Mouse (Mus musculus) left cerebral cortex, postnatal 10 days (tissue): ENCODE measurements around the gene Atg9a. TPM values are rescaled to one million over a fixed set of nuclear protein-coding genes. Genes with fewer than 3 reads are reported as not detected.

Experiments
- DNase-seq, 2 experiments: peaks; one replicate each; pipeline ENCODE4 v3.0.0; 2021 to 2022; ENCODE audit warnings: low spot score in 2 of 2, mixed read lengths in 1 of 2; ENCODE audit errors: extremely low spot score in 1 of 2
- intact Hi-C: fragments of 180-260 bp; cut with DNase I; formaldehyde crosslinking; loops from one replicate; pipeline ENCODE4 v1.15.1; 2025
- total RNA-seq, 2 experiments: library from RNA; stranded (reverse); gene quantifications; 2 replicates each; pipeline ENCODE4 v1.2.3; 2021

Atg9a gene
- total RNA-seq, 2 experiments from 2014 or later, result 111 to 119 TPM

DNA sequence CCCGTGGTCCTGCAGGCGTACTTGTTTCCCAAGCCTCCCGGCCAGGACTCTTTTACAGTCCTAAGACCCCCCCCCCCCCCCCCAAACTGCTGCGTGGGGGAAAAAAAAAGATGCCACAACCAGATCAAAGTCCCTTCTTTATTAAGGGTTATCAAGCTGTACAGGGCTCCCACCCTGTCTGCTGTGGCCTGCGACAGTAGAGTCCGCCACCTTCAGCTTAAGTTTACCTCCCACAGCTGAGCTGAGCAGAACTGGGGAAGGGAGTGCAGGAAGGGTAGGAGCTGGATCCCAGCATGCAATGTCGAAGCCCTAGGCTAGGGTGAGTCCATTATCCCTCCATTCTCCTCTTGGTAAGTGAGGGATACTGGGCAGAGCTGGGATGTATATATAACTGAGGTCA is 11.3 kb downstream of the Atg9a start:
- intact Hi-C loops, result no loop called here
- DNase-seq, result no peak

DNA sequence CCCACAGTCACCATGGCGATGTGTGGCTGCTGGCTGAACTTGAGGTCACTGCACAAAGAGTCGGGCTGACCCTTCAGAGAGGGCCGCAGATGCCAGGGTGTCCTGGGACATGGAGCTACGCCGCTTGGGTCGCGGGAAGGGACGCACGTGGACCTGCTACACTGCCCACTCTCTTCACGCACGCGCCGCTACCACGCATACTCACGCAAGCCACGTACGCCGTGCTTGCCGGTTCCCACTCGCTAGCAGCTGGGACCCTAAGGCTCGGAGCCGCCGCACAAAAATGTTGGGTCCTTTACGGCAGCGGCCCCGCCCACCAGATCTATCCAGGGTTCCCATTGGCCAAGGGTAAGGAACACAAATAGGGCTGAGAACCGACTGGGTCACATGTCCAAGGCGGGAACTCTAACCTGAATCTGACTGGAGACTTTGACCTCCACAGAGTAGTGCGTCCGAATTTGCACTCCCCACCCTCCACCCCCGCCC is 11.8 kb downstream of the Atg9a start, which contains the start of gene Abcb6:
Abcb6 (minus strand) TSS at position 288 of the 486 bp plus-strand sequence.
- intact Hi-C loops, result no loop called here
- peak; percentile 95 for DNase-seq

DNA sequence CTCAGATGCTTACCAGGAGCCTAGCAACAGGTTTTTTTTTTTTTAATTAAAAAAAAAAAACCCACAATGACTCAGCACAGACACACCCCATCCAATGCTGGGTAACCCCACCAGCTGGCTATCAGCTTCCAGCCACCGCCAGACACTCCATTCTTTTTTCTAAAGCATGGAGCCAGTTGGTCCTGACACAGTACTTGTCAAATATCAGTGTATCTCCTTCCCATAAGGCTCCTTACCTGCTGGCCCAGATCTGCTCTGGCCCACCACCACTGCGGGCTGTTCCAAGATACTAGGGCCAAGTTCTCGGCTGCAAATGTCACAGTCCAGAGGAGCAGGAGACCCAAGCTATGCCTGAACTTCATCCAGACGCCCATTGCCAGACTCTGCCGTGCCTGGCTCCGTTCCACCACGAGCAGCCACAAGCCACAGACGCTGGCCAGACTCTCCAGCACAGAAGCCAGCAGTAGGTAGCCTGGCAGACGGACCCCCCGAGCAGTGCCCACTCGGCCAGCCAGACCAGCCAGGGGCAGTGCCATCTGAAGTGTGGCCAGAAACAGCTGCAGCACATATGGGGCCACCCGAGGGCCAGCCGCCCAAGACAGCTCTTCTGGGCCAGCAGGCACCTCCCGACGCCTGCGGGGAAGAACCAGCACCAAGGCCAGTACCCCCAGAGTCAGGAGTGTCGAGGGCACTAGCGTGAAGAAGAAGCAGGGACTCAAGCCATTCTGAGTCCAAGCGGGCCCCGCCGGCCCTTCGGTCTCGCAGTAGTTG is 12.5 kb downstream of the Atg9a start:
- DNase-seq, result peak; percentile 54 to 65
- intact Hi-C loops, result no loop called here

DNA sequence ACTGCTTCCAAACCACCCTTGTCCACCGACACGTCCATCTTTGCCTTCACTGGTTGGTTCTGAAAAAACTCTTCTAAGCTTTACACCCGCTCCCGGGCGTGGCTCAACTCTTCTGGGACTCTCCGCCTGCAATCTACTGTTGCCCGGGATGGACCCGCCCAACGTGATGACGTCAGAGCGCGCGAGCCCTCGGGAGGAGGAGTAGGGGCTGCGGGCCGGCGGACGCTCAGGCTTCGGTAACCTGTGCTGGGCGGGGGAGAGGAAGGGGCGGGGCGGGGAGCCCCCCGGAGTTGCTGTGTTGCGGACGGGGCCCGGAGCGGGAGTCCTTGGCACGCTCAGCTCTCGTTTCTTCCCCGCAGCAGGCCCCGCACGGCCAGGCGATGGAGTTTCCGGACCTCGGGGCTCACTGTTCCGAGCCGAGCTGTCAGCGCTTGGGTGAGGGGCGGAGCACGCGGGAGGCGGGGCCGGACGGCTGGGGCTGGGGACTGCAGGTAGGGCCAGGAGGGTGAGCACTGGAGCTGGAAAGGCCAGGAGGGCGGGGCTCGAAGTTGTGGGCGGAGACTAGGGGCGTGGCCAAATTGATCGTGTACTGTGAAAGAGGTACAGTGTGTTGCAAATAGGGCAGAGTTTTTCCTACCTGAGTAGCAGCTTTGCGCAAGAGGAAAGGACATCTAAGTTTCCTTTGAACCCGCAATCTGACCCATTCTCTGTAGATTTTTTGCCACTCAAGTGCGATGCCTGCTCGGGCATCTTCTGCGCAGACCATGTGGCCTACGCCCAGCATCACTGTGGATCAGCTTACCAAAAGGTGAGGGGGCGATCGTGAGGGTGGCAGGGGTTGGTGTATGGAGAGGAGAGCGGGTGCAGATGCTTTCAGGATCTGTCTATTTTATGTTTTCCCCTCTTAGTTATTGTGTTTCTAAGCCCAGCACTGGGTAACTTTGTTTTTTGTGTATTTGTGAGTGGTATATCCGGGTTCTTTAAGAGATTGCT is 23.2 kb downstream of the Atg9a start, which contains the start of gene Zfand2b:
Zfand2b (plus strand) TSS at position 175 of the 993 bp plus-strand sequence.
- intact Hi-C loops, result no loop called here
- DNase-seq, result peak; percentile 93 to 98

DNA sequence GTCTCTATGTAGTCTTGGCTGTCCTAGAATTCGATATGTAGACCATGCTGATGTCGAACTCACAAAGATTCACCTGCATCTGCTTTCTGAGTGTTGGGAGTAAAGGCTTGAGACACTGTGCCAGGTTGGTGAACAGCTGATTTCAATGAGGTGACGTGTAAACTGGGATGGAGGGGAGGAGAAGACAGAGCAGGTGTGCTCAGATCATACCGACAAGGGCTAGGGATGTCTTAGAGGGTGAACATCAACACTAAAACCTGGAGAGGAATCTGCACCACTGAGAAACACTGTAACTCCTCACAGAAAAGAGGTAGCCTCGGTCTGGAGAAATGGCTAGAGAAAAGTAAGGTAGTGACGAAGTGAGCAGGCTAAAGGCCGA is 23.9 kb downstream of the Atg9a start:
- intact Hi-C loops, result no loop called here
- no peak for DNase-seq

DNA sequence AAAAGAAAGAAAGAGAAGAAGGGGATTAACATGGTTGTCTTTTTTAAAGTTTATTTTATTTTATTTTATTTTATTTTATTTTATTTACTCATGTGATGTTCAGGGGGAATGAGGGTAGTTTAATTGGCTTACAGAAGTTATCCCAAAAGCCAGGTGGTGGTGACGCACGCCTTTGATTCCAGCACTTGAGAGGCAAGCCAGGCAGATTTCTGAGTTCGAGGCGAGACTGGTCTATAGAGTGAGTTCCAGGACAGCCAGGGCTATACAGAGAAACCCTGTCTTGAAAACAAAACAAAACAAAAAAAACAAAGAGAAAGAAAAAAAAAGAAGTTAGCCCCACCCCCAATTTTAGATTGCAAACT is 31.8 kb downstream of the Atg9a start:
- intact Hi-C loops, result no loop called here

DNA sequence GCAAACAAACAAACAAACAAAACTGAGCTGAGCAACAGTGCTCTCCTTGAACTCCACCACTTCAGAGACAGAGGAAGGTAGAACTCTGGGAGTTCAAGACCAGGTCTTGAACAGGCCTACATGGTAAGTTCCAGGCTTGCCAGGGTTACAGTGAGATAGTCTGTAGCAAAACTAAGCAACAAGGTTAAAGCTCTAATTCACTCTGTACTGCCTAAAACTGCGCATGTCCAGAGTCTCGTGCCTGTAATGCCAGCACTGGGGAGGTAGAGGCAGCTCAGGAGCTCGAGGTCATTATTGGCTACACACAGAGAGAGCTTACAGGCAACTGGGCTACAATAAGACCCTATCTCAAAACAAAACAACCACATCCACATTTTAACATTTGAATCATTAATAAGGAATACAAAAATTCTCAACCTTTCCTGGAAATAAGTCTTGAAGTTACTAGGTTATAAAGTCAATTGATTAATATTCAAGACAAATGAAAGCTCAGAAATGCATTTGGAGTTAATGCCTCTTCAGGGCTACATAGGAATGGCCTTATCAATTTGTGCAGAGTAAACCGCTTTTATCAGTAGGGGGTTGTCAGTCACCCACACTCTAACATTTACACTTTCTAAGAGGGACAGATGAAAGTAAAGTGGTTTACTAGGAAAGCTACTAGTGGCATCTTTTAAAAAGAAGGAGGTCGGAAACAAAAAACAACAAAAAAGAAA is 32.3 kb downstream of the Atg9a start:
- intact Hi-C loops, result no loop called here
- DNase-seq, result no peak

More for the DNA sequence above, 31.8 kb downstream of the Atg9a start:
- no peak for DNase-seq

DNA sequence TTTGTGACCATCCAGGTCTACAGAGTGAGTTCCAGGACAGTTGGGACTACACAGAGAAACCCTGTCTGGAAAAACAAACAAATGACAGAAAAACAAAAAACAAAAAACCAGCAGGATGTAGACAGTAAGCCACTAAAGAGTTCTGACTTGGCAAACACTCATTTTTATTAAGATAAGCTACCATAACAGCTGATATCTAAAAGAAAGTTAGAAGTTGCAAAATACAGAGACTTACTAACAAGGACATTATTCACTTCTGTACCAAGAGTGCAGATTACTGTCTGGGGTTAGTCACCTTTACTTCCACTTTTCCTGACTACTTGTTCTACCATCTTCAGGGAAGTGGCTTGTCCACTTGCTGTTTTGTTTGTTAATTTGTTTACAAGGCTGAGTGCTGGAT is 33.0 kb downstream of the Atg9a start:
- intact Hi-C loops, result no loop called here
- no peak for DNase-seq

DNA sequence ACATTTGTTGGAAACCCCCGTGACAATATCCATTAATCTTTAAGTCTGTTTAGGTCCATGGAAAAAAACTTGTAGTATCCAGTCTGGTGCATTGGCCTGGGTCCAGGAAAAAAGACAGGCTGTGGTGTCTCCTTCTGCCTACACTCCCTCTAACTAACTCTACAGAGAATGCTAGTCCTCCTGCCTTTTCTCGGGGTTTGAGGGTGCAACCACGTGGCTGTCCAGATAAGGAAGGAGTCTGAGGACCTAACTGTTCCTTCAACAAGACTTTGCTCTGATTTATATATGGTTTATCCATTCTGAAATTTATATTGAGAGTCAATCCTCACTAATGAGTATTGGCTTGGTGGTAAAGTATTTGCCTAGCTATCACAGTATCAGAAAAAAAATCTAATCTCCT is 36.2 kb downstream of the Atg9a start:
- intact Hi-C loops, result no loop called here
- no peak for DNase-seq

DNA sequence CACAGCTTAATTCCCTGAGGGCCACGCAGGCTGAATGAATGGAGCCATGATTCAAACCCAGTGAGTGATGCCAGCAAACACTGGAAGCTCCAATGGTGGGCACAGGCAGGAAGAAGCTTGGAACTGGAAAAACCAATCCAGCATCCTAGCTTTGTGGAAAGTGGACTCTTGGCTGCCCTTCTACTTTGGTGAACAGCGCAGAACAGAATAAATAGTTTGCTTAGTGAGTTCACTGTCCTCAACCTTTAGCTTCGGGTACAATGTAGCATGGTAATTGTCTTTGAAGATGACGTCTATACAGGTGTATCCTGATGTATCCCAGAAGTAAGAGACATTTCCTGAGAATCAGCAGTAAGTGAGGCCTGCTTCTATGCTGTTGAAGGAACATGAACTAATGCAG is 43.3 kb downstream of the Atg9a start:
- DNase-seq, result no peak
- intact Hi-C loops, result no loop called here

DNA sequence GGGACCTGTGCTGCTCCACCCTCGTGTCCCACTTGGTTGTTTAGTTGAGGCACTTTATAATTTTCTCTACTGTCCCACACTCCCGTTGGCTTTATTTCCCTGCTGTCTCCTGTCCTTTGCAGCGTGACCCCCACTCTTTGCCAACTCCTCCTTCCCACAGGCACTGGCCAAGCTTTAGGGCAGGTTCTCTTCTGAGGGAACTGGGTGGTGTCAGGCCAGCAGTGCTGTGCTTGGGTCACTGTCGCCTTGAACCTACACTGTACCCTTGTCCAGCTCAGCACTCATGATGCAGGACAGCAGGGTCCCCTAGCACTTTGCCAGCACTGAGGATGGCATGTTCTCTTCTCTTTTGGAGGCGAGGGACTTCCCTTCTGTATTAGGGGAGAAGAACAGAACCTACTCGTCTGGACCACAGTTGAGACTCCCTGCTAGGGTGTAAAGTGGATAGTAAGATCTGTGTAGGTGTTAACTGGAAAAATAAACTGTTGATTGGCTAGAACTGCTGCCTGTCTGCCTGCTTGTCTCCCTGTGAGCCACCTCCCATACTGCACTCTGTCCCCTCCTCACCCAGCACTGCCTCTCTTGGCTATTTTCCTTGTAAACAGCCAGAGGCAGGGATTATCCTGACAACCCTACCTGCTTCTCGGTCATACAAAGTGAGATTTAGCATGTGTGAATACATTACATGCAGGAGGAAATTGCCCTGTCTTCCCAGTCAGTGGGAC is 44.4 kb downstream of the Atg9a start:
- no peak for DNase-seq
- intact Hi-C loops, result no loop called here

DNA sequence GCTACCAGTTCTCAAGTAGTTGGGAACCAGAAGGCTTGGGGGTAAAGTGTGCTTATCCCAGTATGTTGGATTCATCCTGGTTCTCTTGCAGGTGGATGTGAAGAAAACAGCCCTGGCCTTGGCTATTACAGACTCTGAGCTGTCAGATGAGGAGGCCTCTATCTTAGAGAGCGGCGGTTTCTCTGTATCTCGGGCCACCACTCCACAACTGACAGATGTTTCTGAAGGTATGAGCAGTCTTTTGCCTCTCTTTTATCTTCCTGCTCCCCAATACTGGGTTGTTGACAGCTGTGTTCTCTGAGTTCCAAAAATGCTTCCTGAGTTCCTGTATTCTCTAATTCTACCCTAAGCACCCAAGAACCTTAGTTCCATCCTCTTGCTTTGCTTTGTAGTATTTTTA is 46.4 kb downstream of the Atg9a start:
- intact Hi-C loops, result no loop called here
- no peak for DNase-seq

DNA sequence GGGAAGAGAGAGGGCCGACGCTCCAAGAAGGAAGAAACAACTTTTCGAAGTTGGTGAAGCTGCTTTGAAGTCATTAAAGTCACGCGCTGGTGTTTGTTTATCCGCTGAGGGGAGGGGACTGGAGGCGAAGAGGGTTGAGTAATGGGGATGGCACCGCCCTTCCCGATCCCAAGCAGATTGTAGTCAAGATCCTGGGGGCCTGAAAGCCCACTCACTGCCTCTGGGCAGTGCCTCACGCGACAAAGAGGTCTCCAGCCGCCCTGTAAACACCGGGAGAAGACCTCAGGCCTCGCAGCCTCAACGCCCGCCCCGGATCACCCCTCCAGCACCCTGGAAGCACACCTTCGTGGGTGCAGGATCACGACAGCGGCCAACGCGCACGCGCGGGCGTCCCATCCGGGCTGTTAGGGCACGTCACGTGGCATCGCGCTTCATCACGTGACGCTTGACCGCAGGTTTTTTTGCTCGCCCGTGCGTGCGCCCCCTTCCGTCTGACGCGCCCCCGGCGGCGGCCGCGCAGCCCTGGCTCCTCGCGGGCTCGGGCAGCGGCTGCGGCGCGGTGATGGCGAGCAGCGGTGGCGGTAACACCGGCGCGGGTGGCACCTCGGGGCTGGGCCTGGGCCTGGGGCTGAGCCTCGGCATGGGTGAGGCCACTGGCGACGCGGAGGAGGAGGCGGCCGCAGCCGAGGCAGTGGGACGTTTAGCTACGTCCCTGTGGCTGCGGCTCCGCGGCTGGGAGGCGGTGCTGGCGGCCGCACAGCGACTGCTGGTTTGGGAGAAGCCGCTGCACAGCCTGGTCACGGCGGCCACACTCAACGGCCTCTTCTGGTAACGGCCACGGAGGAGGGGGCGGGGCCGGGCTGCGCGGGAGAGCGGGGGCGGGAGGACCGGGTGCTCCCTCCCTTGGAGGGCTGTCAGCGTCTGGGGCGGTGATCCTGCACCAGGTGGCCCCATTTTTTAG is 49.4 kb downstream of the Atg9a start, which contains the start of the genes Cnppd1 and Retreg2:
Cnppd1 (minus strand) TSS at position 411 of the 961 bp plus-strand sequence.
Retreg2 (plus strand) TSS at position 478 of the 961 bp plus-strand sequence.
- intact Hi-C loops, result no loop called here

DNA sequence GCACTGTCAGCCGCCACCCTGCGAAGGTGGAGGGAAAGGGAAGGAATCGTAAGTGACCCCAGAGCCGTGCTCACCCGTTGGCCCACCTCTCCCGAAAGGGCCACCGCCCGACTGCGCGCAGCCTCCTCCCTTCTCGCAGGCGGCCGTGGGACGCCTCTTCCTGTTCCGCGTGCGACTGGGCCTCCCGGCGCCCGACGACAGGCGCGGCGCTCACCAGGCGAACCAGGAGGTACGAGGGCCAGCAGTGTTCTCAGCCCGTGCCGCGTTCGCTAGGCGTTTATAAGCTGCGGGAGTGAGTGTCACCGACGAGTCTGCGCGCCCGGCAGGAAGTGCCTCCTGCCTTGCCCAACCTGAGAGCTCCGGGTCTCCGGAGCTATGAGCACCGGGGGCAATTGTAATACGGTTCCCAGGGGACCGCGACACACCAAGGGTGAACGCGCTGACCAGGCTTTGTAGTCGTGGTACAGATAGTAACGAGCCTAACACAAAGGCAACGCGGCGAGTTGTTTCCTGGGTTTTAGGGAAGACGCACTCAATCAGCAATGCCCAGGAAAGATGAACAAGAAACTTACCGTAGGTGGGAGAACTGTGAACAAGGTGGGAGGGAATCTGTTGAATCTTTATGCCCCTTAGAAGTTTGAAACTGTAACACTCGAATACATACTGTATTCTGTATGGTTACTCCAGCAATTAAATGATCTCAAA is 50.4 kb downstream of the Atg9a start:
- intact Hi-C loops, result no loop called here
- DNase-seq, result peak in 1 of 2 experiments; percentile 83

More for the DNA sequence above, 49.4 kb downstream of the Atg9a start, which contains the start of the genes Cnppd1 and Retreg2:
- DNase-seq, result peak; percentile 93 to 98

DNA sequence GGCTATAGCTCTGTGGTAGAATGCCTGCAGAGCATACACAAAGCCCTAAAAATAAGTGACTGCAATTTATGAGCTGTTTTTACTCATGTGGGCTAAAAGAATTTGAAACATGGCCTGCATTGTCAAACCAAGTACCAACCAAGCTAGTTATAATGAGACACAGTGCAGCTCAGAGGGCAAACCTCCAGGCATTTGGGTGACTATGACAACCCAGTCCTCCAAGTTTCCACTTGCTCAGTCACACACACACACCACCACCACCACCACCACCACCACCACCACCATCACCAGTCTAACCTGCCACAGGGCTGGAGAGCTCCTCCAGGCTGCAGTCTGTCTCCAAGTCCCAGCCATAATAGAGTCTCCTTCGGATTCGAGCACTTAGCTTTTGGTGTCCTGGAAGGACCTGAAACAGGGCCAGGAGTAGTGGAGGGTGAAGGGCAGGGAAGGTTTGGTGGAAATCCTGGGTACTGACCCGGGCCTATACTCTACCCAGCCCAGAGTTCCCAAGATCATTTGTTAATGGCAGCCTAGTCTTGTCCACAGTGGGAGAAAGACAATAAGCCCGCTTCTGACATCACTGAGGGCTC is 51.3 kb downstream of the Atg9a start:
- DNase-seq, result no peak
- intact Hi-C loops, result no loop called here

DNA sequence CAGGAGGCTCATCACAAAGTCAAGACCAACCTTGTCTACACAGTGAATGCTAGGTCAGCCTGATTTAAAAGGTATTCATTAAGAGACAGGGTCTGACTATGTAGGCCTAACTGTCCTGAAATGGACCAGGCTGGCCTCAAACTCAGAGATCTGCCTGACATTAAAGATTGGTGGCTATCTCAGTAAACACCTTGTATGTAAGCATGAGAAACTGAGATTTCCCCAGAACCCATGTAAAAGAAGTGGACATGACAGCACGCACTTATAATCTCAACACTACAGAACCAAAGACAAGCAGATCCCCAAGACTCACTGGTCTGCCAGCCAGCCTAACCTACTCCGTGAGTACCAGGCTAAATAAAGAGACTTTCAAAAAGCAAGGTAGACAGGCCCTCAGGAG is 53.5 kb downstream of the Atg9a start:
- intact Hi-C loops, result no loop called here
- DNase-seq, result no peak
